Mouse (Mus musculus): ENCODE measurements at regions not wholly inside any gene's neighbourhood (a gene's known extent, or its start where the extent isn't known, plus 50 kb on each side); places are given as distances from the start of the nearest gene placed in this dataset.
A peak's percentile ranks its signal among the peaks of the same experiment; 100 is the strongest.

- dilution Hi-C loops (cut with MboI; ENCODE audit: extremely low pct_ligation_motif_present, extremely low pct_unique_long_range_greater_than_20kb, low sequenced_read_pairs) (no loop called here), in situ Hi-C loops (cut with MboI; ENCODE audit: low pct_ligation_motif_present, low pct_unique_long_range_greater_than_20kb, low sequenced_read_pairs) (no loop called here)
- H3K9me3 ChIP-seq (replicated peaks; ENCODE audit: low read length), result no peaks in the 10 kb centered on the region
- peaks cover 27% of the 10 kb centered on the region for H3K27me3 ChIP-seq (replicated peaks)
- H3K4me3 ChIP-seq (replicated peaks in 1 of 3; ENCODE audit: low read depth in 2 of 3, low read length in 2 of 3, poor library complexity in 1 of 3), result no peak overlapping the region
- H3K36me3 ChIP-seq (replicated peaks in 1 of 2; ENCODE audit: control insufficient read depth in 1 of 2, insufficient read depth in 1 of 2, low read length in 1 of 2), result no peaks in the 10 kb centered on the region
- no peak overlapping the region for H3K4me2 ChIP-seq (ENCODE audit: insufficient read depth, low read depth, poor library complexity, severe bottlenecking)
- DNase-seq (ENCODE audit: extremely low read depth), result no peak
- no peaks in the 10 kb centered on the region; a peak in 1 of 4 replicates for H3K4me1 ChIP-seq (ENCODE audit: control insufficient read depth in 1 of 2, insufficient read depth in 2 of 2)
- no peak overlapping the region for H3K9ac ChIP-seq (ENCODE audit: insufficient read depth, low read depth)
- TF ChIP-seq ZNF384 (IDR thresholded peaks at IDR 0.05; ENCODE audit: low read depth, low read length), result no peak
- no peak for TF ChIP-seq E2F4 (IDR thresholded peaks at IDR 0.05; ENCODE audit: insufficient replicate concordance, low read depth, low read length)
- no peak for TF ChIP-seq CHD2 (IDR thresholded peaks at IDR 0.05; ENCODE audit: low read length)
- no peak for TF ChIP-seq MXI1 (IDR thresholded peaks at IDR 0.05; ENCODE audit: low read depth, low read length)
- TF ChIP-seq RCOR1 (conservative IDR thresholded peaks at IDR 0.05; ENCODE audit: low read depth, low read length), result no peak
- no peak for TF ChIP-seq SIN3A (IDR thresholded peaks at IDR 0.05; ENCODE audit: low read length)
- TF ChIP-seq MAX (IDR thresholded peaks at IDR 0.05; ENCODE audit: low read length), result no peak
- no peak for TF ChIP-seq TBP (conservative IDR thresholded peaks at IDR 0.05; ENCODE audit: low read depth, low read length)
- TF ChIP-seq MAFK (IDR thresholded peaks at IDR 0.05; ENCODE audit: insufficient replicate concordance, low read length), result no peak
- no peak for TF ChIP-seq SMC3 (IDR thresholded peaks at IDR 0.05; ENCODE audit: low read depth, low read length)
- no peak for TF ChIP-seq NELFE (IDR thresholded peaks at IDR 0.05; ENCODE audit: low read depth, low read length)
- TF ChIP-seq PAX5 (IDR thresholded peaks at IDR 0.05; ENCODE audit: low read length), result no peak
- TF ChIP-seq JUND (conservative IDR thresholded peaks at IDR 0.05; ENCODE audit: low read depth, low read length), result no peak
- no peak for TF ChIP-seq ZC3H11A (IDR thresholded peaks at IDR 0.05; ENCODE audit: low read depth, low read length)
- H3K79me2 ChIP-seq (replicated peaks; ENCODE audit: control insufficient read depth, extremely low read depth, insufficient read depth, poor library complexity, severe bottlenecking), result no peaks in the 10 kb centered on the region
- no peak overlapping the region for H3K27ac ChIP-seq (ENCODE audit: insufficient read depth, low read depth)
Observed at GRCm38 (mm10) chr5:33495276-33495675, 61.5 kb upstream of the Nkx1-1 start.

GRCm38 (mm10) chr5:33492604-33493315 is 59.0 kb upstream of the Nkx1-1 start:
- no peak overlapping the region for H3K4me2 ChIP-seq (ENCODE audit: insufficient read depth, low read depth, poor library complexity, severe bottlenecking)
- no peaks in the 10 kb centered on the region for H3K9me3 ChIP-seq (replicated peaks; ENCODE audit: low read length)
- H3K9ac ChIP-seq (ENCODE audit: insufficient read depth, low read depth), result no peak overlapping the region
- H3K4me3 ChIP-seq (replicated peaks in 1 of 3; ENCODE audit: low read depth in 2 of 3, low read length in 2 of 3, poor library complexity in 1 of 3), result no peak overlapping the region
- peaks cover 47% of the 10 kb centered on the region for H3K27me3 ChIP-seq (replicated peaks)
- H3K36me3 ChIP-seq (replicated peaks in 1 of 2; ENCODE audit: control insufficient read depth in 1 of 2, insufficient read depth in 1 of 2, low read length in 1 of 2), result no peaks in the 10 kb centered on the region
- no peaks in the 10 kb centered on the region for H3K79me2 ChIP-seq (replicated peaks; ENCODE audit: control insufficient read depth, extremely low read depth, insufficient read depth, poor library complexity, severe bottlenecking)
- no peaks in the 10 kb centered on the region; a peak in 1 of 4 replicates for H3K4me1 ChIP-seq (ENCODE audit: control insufficient read depth in 1 of 2, insufficient read depth in 2 of 2)
- in situ Hi-C loops (cut with MboI; ENCODE audit: low pct_ligation_motif_present, low pct_unique_long_range_greater_than_20kb, low sequenced_read_pairs) (no loop called here), dilution Hi-C loops (cut with MboI; ENCODE audit: extremely low pct_ligation_motif_present, extremely low pct_unique_long_range_greater_than_20kb, low sequenced_read_pairs) (no loop called here)
- DNase-seq (ENCODE audit: extremely low read depth), result no peak
- TF ChIP-seq ZMIZ1 (IDR thresholded peaks at IDR 0.05; ENCODE audit: low read depth, low read length) (no peak), ZC3H11A (IDR thresholded peaks at IDR 0.05; ENCODE audit: low read depth, low read length) (no peak), CTCF (conservative IDR thresholded peaks at IDR 0.05 in 1 of 2, IDR thresholded peaks at IDR 0.05 in 1 of 2; ENCODE audit: low read depth in 2 of 2, low read length in 2 of 2) (0 out of 4 replicates have a peak, but pooled peaks of 1 of the 2 experiments have one; percentile 8), SMC3 (IDR thresholded peaks at IDR 0.05; ENCODE audit: low read depth, low read length) (no peak)
- H3K27ac ChIP-seq (ENCODE audit: insufficient read depth, low read depth), result no peak overlapping the region

Data from CH12.LX (cell line).